In genomic region chr16:38506041-38506634, GRCm38 (mm10) we compare ENCODE assay signal across 1 mouse cellular context.
A peak's percentile ranks its signal among the peaks of the same experiment; 100 is the strongest.
TF ChIP-seq lines count a peak whose summit lies in the region.

No protein-coding gene starts in this region.

TF ChIP-seq in CH12.LX, 34 proteins besides CTCF, POLR2A, EP300 and RAD21:
- TF ChIP-seq ZMIZ1 (IDR thresholded peaks at IDR 0.05; ENCODE audit: low read depth, low read length): no peak
- peak; percentile 99 for TF ChIP-seq ZC3H11A (IDR thresholded peaks at IDR 0.05; ENCODE audit: low read depth, low read length)
- no peak for TF ChIP-seq TBP (conservative IDR thresholded peaks at IDR 0.05; ENCODE audit: low read depth, low read length)
- TF ChIP-seq ETS1 (conservative IDR thresholded peaks at IDR 0.05; ENCODE audit: low read depth, low read length): no peak
- peak; percentile 40; the same call in 1 of the 2 replicates for TF ChIP-seq NRF1 (IDR thresholded peaks at IDR 0.05; ENCODE audit: low read depth, low read length)
- TF ChIP-seq ZKSCAN1 (IDR thresholded peaks at IDR 0.05; ENCODE audit: borderline replicate concordance, low read depth, low read length): no peak
- TF ChIP-seq PAX5 (IDR thresholded peaks at IDR 0.05; ENCODE audit: low read length): no peak
- TF ChIP-seq NELFE (IDR thresholded peaks at IDR 0.05; ENCODE audit: low read depth, low read length): peak; percentile 49; the same call in 1 of the 2 replicates
- TF ChIP-seq UBTF (IDR thresholded peaks at IDR 0.05; ENCODE audit: low read depth, low read length): no peak
- no peak for TF ChIP-seq POLR2AphosphoS2 (IDR thresholded peaks at IDR 0.05; ENCODE audit: low read depth, low read length)
- no peak for TF ChIP-seq MAX (IDR thresholded peaks at IDR 0.05; ENCODE audit: low read length)
- 0 out of 2 replicates have a peak, but pooled peaks have one; percentile 27 for TF ChIP-seq BHLHE40 (IDR thresholded peaks at IDR 0.05; ENCODE audit: low read depth, low read length)
- peak; percentile 15; the same call in 1 of the 2 replicates for TF ChIP-seq ZNF384 (IDR thresholded peaks at IDR 0.05; ENCODE audit: low read depth, low read length)
- TF ChIP-seq SMC3 (IDR thresholded peaks at IDR 0.05; ENCODE audit: low read depth, low read length): peak; percentile 100
- TF ChIP-seq SIN3A (IDR thresholded peaks at IDR 0.05; ENCODE audit: low read length): peak; percentile 58; the same call in 1 of the 2 replicates
- TF ChIP-seq HCFC1 (IDR thresholded peaks at IDR 0.05; ENCODE audit: low read depth, low read length): no peak; the same call in 1 of the 2 replicates
- TF ChIP-seq JUND (conservative IDR thresholded peaks at IDR 0.05; ENCODE audit: low read depth, low read length): peak; percentile 33; the same call in 1 of the 2 replicates
- TF ChIP-seq E2F4 (IDR thresholded peaks at IDR 0.05; ENCODE audit: insufficient replicate concordance, low read depth, low read length): no peak
- no peak for TF ChIP-seq JUN (IDR thresholded peaks at IDR 0.05; ENCODE audit: insufficient read depth, low read depth, low read length)
- TF ChIP-seq MAFK (IDR thresholded peaks at IDR 0.05; ENCODE audit: insufficient replicate concordance, low read length): peak; percentile 62; the same call in 1 of the 2 replicates
- no peak for TF ChIP-seq KAT2A (IDR thresholded peaks at IDR 0.05; ENCODE audit: insufficient replicate concordance, low read length)
- no peak for TF ChIP-seq MAZ (IDR thresholded peaks at IDR 0.05; ENCODE audit: low read depth, low read length)
- TF ChIP-seq IRF4 (IDR thresholded peaks at IDR 0.05; ENCODE audit: low read depth, low read length): 0 out of 2 replicates have a peak, but pooled peaks have one; percentile 49
- TF ChIP-seq MEF2A (IDR thresholded peaks at IDR 0.05; ENCODE audit: borderline replicate concordance, low read depth, low read length): peak; percentile 49
- no peak for TF ChIP-seq RCOR1 (conservative IDR thresholded peaks at IDR 0.05; ENCODE audit: low read depth, low read length)
- peak; percentile 28; the same call in 1 of the 2 replicates for TF ChIP-seq ELF1 (IDR thresholded peaks at IDR 0.05; ENCODE audit: low read depth, low read length)
- no peak for TF ChIP-seq USF2 (conservative IDR thresholded peaks at IDR 0.05; ENCODE audit: low read depth, low read length)
- no peak for TF ChIP-seq MXI1 (IDR thresholded peaks at IDR 0.05; ENCODE audit: low read depth, low read length)
- no peak for TF ChIP-seq USF1 (IDR thresholded peaks at IDR 0.05; ENCODE audit: low read depth, low read length)
- TF ChIP-seq GABPA (IDR thresholded peaks at IDR 0.05; ENCODE audit: insufficient replicate concordance, low read depth, low read length): no peak
- peak; percentile 67 for TF ChIP-seq MYC (IDR thresholded peaks at IDR 0.05; ENCODE audit: low read depth, low read length)
